Mouse (Mus musculus) heart, embryonic 14.5 days (tissue): ENCODE measurements around the gene Gpx3. TPM values are rescaled to one million over a fixed set of nuclear protein-coding genes. Genes with fewer than 3 reads are reported as not detected.

Experiments used
- ATAC-seq: fragments of 200-750 bp; cut with Nextera tagmentation; 2 replicates; pipeline ENCODE4 v1.8.0; 2017; ENCODE audit warnings: low read depth, moderate TSS enrichment; ENCODE audit not compliant: insufficient number of reproducible peaks, insufficient read depth, low FRiP score
- H3K27ac ChIP-seq, 2 experiments: fragments of 200-500 bp in 1 of 2; fragments of 300-500 bp in 1 of 2; sonication (generic) in 1 of 2; replicated peaks in 1 of 2; 2 replicates each; pipeline ENCODE4 v1.5.1; 2012 to 2014; ENCODE audit warnings: low read depth in 2 of 2, low read length in 2 of 2, control low read depth in 1 of 2, mild to moderate bottlenecking in 1 of 2, mixed read lengths in 1 of 2; ENCODE audit not compliant: control insufficient read depth in 1 of 2, insufficient read depth in 1 of 2
- H3K27me3 ChIP-seq: fragments of 300-500 bp; sonication (generic); 2 replicates; pipeline ENCODE4 v1.6.1; 2014; ENCODE audit warnings: mild to moderate bottlenecking, low read length, control low read depth; ENCODE audit not compliant: control insufficient read depth, insufficient read depth
- H3K36me3 ChIP-seq: fragments of 300-500 bp; sonication (generic); 2 replicates; pipeline ENCODE4 v1.6.1; 2014; ENCODE audit warnings: mild to moderate bottlenecking, control low read depth, low read length, mixed read lengths; ENCODE audit not compliant: control insufficient read depth, insufficient read depth
- H3K4me1 ChIP-seq, 2 experiments: fragments of 200-500 bp in 1 of 2; fragments of 300-500 bp in 1 of 2; sonication (generic) in 1 of 2; 2 replicates each; pipeline ENCODE4 v1.6.1; 2012 to 2014; ENCODE audit warnings: low read length in 2 of 2, control low read depth in 1 of 2, mixed read lengths in 1 of 2; ENCODE audit not compliant: control insufficient read depth in 2 of 2, insufficient read depth in 2 of 2
- H3K4me2 ChIP-seq: fragments of 300-500 bp; sonication (generic); 2 replicates; pipeline ENCODE4 v1.6.1; 2014; ENCODE audit warnings: mild to moderate bottlenecking, low read length
- H3K4me3 ChIP-seq, 2 experiments: fragments of 200-500 bp in 1 of 2; fragments of 300-500 bp in 1 of 2; sonication (generic) in 1 of 2; 2 replicates each; pipeline ENCODE4 v1.5.1; 2012 to 2014; ENCODE audit warnings: low read length in 2 of 2, mild to moderate bottlenecking in 2 of 2, control low read depth in 1 of 2, low read depth in 1 of 2, moderate library complexity in 1 of 2; ENCODE audit not compliant: control insufficient read depth in 1 of 2, insufficient read depth in 1 of 2
- H3K9ac ChIP-seq: fragments of 300-500 bp; sonication (generic); 2 replicates; pipeline ENCODE4 v1.6.1; 2014; ENCODE audit warnings: mild to moderate bottlenecking, low read length
- H3K9me3 ChIP-seq: fragments of 300-500 bp; sonication (generic); 2 replicates; pipeline ENCODE4 v1.6.1; 2016; ENCODE audit warnings: low read length, control low read depth; ENCODE audit not compliant: control insufficient read depth
- WGBS: fragments of 180-500 bp; shearing (Covaris S2); extraction: QIAGEN DNeasy Blood & Tissue Kit; methylation state at CpG from one replicate; pipeline ENCODE4 v1.1.7; 2014; 5-methylcytosine and 5-hydroxymethylcytosine counted together
- polyA plus RNA-seq: library from polyadenylated mRNA; unstranded; fragments of >200 nt; fragmentation: Nextera tagmentation; extraction: Ambion mirVana; gene quantifications from 2 replicates; pipeline ENCODE4 v1.2.1, GENCODE M21; 2014

Gpx3 gene
- polyA plus RNA-seq, 1 experiment from 2014 or later: 1,448 TPM

GRCm38 (mm10) chr11:54862621-54863520 is 39.4 kb upstream of the Gpx3 start:
- H3K27ac ChIP-seq: no peak overlapping the region
- no peak overlapping the region for H3K9ac ChIP-seq
- no peak overlapping the region for H3K4me2 ChIP-seq
- H3K36me3 ChIP-seq: no peaks in the 10 kb centered on the region
- ATAC-seq: no peak
- no peaks in the 10 kb centered on the region for H3K27me3 ChIP-seq
- peaks cover 0 to 9% of the 10 kb centered on the region in 2 experiments; a peak in 2 of 4 replicates for H3K4me1 ChIP-seq
- H3K4me3 ChIP-seq: no peak overlapping the region
- WGBS: 34% methylated on average over 10 of the region's 10 CpGs
- H3K9me3 ChIP-seq: no peaks in the 10 kb centered on the region

GRCm38 (mm10) chr11:54865330-54866085 is 36.7 kb upstream of the Gpx3 start:
- H3K4me3 ChIP-seq: peak overlapping the region; percentile 85 to 88
- WGBS: 73% methylated on average over 6 of the region's 6 CpGs
- H3K36me3 ChIP-seq: peaks cover 17% of the 10 kb centered on the region
- no peak for ATAC-seq
- H3K27ac ChIP-seq: peak overlapping the region; percentile 77 to 89; a peak in 3 of 4 replicates
- no peaks in the 10 kb centered on the region for H3K27me3 ChIP-seq
- peaks cover 0 to 13% of the 10 kb centered on the region in 2 experiments; a peak in 2 of 4 replicates for H3K4me1 ChIP-seq
- H3K9me3 ChIP-seq: no peaks in the 10 kb centered on the region
- H3K4me2 ChIP-seq: peak overlapping the region; percentile 63
- H3K9ac ChIP-seq: peak overlapping the region; percentile 95

- H3K9ac ChIP-seq: peak within 1 kb of the TSS; percentile 95
- under 1% methylated on average over 91 of the region's 107 CpGs for WGBS
- peak within 1 kb of the TSS; percentile 63 for H3K4me2 ChIP-seq
- H3K4me1 ChIP-seq: peaks cover 0 to 13% of the 10 kb centered on the region in 2 experiments; a peak in 2 of 4 replicates
- no peaks in the 10 kb centered on the region for H3K9me3 ChIP-seq
- H3K36me3 ChIP-seq: peaks cover 26% of the 10 kb centered on the region
- peak within 1 kb of the TSS; percentile 85 to 88 for H3K4me3 ChIP-seq
- peak; percentile 73 for ATAC-seq
- H3K27me3 ChIP-seq: no peaks in the 10 kb centered on the region
- peak within 1 kb of the TSS; percentile 89 for H3K27ac ChIP-seq
Observed at GRCm38 (mm10) chr11:54866119-54867048, 35.9 kb upstream of the Gpx3 start, which contains the start of gene Hint1. Gene Hint1, plus strand, starts transcription at chr11:54866383.

- ATAC-seq: 0 out of 2 replicates have a peak, but pooled peaks have one; percentile 25
- Histone ChIP-seq H3K4me3 (peak overlapping the region; percentile 85 to 88), H3K36me3 (peaks cover 32% of the 10 kb centered on the region), H3K4me2 (peak overlapping the region; percentile 63), H3K27me3 (no peaks in the 10 kb centered on the region), H3K27ac (peak overlapping the region; percentile 89), H3K4me1 (peaks cover 0 to 13% of the 10 kb centered on the region in 2 experiments; a peak in 2 of 4 replicates), H3K9me3 (no peaks in the 10 kb centered on the region), H3K9ac (peak overlapping the region; percentile 95)
- WGBS: 2% methylated on average over 5 of the region's 5 CpGs
Observed at GRCm38 (mm10) chr11:54867049-54867385, 35.2 kb upstream of the Gpx3 start.

- Histone ChIP-seq H3K27me3 (no peaks in the 10 kb centered on the region), H3K4me1 (peaks cover 0 to 13% of the 10 kb centered on the region in 2 experiments; a peak in 2 of 4 replicates), H3K36me3 (peaks cover 42% of the 10 kb centered on the region), H3K27ac (0 out of 4 replicates have a peak overlapping the region, but pooled peaks of 1 of the 2 experiments have one; percentile 27), H3K9me3 (no peaks in the 10 kb centered on the region), H3K4me3 (peak overlapping the region in 1 of 2 experiments; percentile 88; a peak in 1 of 4 replicates), H3K9ac (peak overlapping the region; percentile 95), H3K4me2 (peak overlapping the region; percentile 63)
- ATAC-seq: no peak
- 86% methylated on average over 3 of the region's 3 CpGs for WGBS
Observed at GRCm38 (mm10) chr11:54867903-54868434, 34.3 kb upstream of the Gpx3 start.

GRCm38 (mm10) chr11:54868445-54868844 is 33.8 kb upstream of the Gpx3 start:
- Histone ChIP-seq H3K27me3 (no peaks in the 10 kb centered on the region), H3K27ac (no peak overlapping the region), H3K4me1 (peaks cover 0 to 13% of the 10 kb centered on the region in 2 experiments; a peak in 2 of 4 replicates), H3K4me2 (peak overlapping the region; percentile 63; the same call in 1 of the 2 replicates), H3K4me3 (no peak overlapping the region), H3K36me3 (peaks cover 47% of the 10 kb centered on the region), H3K9me3 (no peaks in the 10 kb centered on the region), H3K9ac (no peak overlapping the region)
- WGBS: 59% methylated on average over 2 of the region's 2 CpGs
- ATAC-seq: no peak
